Mouse (Mus musculus) lung, postnatal 0 days (tissue): ENCODE data around the gene Gm28053.

ENCODE experiments used
- CTCF ChIP-seq: IDR thresholded peaks from 2 replicates; pipeline ENCODE4 v1.5.1; 2016; ENCODE audit warnings: antibody characterized with exemption, mild to moderate bottlenecking
- EP300 ChIP-seq: IDR thresholded peaks from 2 replicates; pipeline ENCODE4 v1.6.1; 2016; ENCODE audit warnings: antibody characterized with exemption, mild to moderate bottlenecking, control low read depth

- TF ChIP-seq CTCF (no peak), EP300 (no peak)
Measured at GRCm38 (mm10) chr6:48685251-48685650, 33.2 kb upstream of the Gm28053 start.
